Mouse (Mus musculus) midbrain, embryonic 15.5 days (tissue): ENCODE data around the gene Pgd. TPM values are rescaled to one million over a fixed set of nuclear protein-coding genes. Genes with fewer than 3 reads are reported as not detected.
"Not testable (repeated sequence)": the region's sequence is repeated elsewhere in the genome, so short reads cannot be mapped to it uniquely, and the experiment has no call there.

Experiments used
- ATAC-seq: fragments of 200-750 bp; cut with Nextera tagmentation; replicated peaks from 2 replicates; pipeline ENCODE4 v1.8.0; 2017; ENCODE audit warnings: moderate TSS enrichment
- H3K27ac ChIP-seq: fragments of 300-500 bp; sonication (generic); 2 replicates; pipeline ENCODE4 v1.5.1; 2015; ENCODE audit warnings: mild to moderate bottlenecking, inconsistent platforms
- H3K27me3 ChIP-seq: fragments of 300-500 bp; sonication (generic); replicated peaks from 2 replicates; pipeline ENCODE4 v1.6.1; 2015; ENCODE audit warnings: inconsistent platforms
- H3K36me3 ChIP-seq: fragments of 300-500 bp; sonication (generic); replicated peaks from 2 replicates; pipeline ENCODE4 v1.6.1; 2015; ENCODE audit warnings: inconsistent platforms
- H3K4me1 ChIP-seq: fragments of 300-500 bp; sonication (generic); 2 replicates; pipeline ENCODE4 v1.6.1; 2015; ENCODE audit warnings: inconsistent platforms
- H3K4me2 ChIP-seq: fragments of 300-500 bp; sonication (generic); 2 replicates; pipeline ENCODE4 v1.6.1; 2015; ENCODE audit warnings: inconsistent platforms, mild to moderate bottlenecking, moderate library complexity
- H3K4me3 ChIP-seq: fragments of 300-500 bp; sonication (generic); 2 replicates; pipeline ENCODE4 v1.5.1; 2015; ENCODE audit warnings: mild to moderate bottlenecking, inconsistent platforms
- H3K9ac ChIP-seq: fragments of 300-500 bp; sonication (generic); 2 replicates; pipeline ENCODE4 v1.6.1; 2015; ENCODE audit warnings: mild to moderate bottlenecking, inconsistent platforms
- H3K9me3 ChIP-seq: fragments of 300-500 bp; sonication (generic); 2 replicates; pipeline ENCODE4 v1.6.1; 2016; ENCODE audit warnings: inconsistent platforms
- WGBS: fragments of 180-500 bp; shearing (Covaris S2); methylation state at CpG from one replicate; pipeline ENCODE4 v1.1.7; 2015; ENCODE audit warnings: mixed read lengths; 5-methylcytosine and 5-hydroxymethylcytosine counted together
- polyA plus RNA-seq: library from polyadenylated mRNA; unstranded; fragments of >200 nt; fragmentation: Nextera tagmentation; extraction: Ambion mirVana; gene quantifications from 2 replicates; pipeline ENCODE4 v1.2.1, GENCODE M21; 2015

Pgd gene
- 121 and 124 TPM in 2 replicates for polyA plus RNA-seq

- under 1% methylated on average over 59 of the region's 59 CpGs for WGBS
- ATAC-seq: peak; percentile 99
- H3K9ac ChIP-seq: peak within 1 kb of the TSS; percentile 90
Observed at GRCm38 (mm10) chr4:149166215-149166946, at the start of gene Pgd. TSS of gene Pgd (minus strand) at chr4:149166771.

GRCm38 (mm10) chr4:149215982-149216381 lies 49.4 kb upstream of the Pgd start:
- ATAC-seq: no peak
- Histone ChIP-seq H3K36me3 (peaks cover 51% of the 10 kb centered on the region), H3K9me3 (no peaks in the 10 kb centered on the region), H3K4me3 (no peak overlapping the region), H3K4me1 (peaks cover 9% of the 10 kb centered on the region), H3K4me2 (no peak overlapping the region), H3K27me3 (no peaks in the 10 kb centered on the region), H3K27ac (no peak overlapping the region), H3K9ac (no peak overlapping the region)
- WGBS: 91% methylated on average over 9 of the region's 9 CpGs

More at GRCm38 (mm10) chr4:149166215-149166946, at the start of gene Pgd:
- Histone ChIP-seq H3K9me3 (no peaks in the 10 kb centered on the region), H3K4me3 (peak within 1 kb of the TSS; percentile 99), H3K27ac (peak within 1 kb of the TSS; percentile 68), H3K27me3 (no peaks in the 10 kb centered on the region), H3K36me3 (peaks cover 5% of the 10 kb centered on the region), H3K4me1 (peaks cover 17% of the 10 kb centered on the region), H3K4me2 (peak within 1 kb of the TSS; percentile 98)

- Histone ChIP-seq H3K9me3 (no peaks in the 10 kb centered on the region), H3K36me3 (peaks cover 52% of the 10 kb centered on the region)
- WGBS: 43% methylated on average over 2 of the region's 2 CpGs
Observed at GRCm38 (mm10) chr4:149215397-149215796, 48.8 kb upstream of the Pgd start.

GRCm38 (mm10) chr4:149214468-149214867 lies 47.9 kb upstream of the Pgd start:
- peaks cover 60% of the 10 kb centered on the region for H3K36me3 ChIP-seq
- H3K9ac ChIP-seq, H3K4me3 ChIP-seq, H3K9me3 ChIP-seq, H3K4me1 ChIP-seq, H3K4me2 ChIP-seq, H3K27me3 ChIP-seq, H3K27ac ChIP-seq, ATAC-seq: not testable (repeated sequence)
- WGBS: 94% methylated on average over 2 of the region's 2 CpGs

More at GRCm38 (mm10) chr4:149215397-149215796, 48.8 kb upstream of the Pgd start:
- Histone ChIP-seq H3K27ac (no peak overlapping the region), H3K4me2 (no peak overlapping the region), H3K4me1 (peaks cover 5% of the 10 kb centered on the region), H3K9ac (no peak overlapping the region), H3K4me3 (no peak overlapping the region), H3K27me3 (no peaks in the 10 kb centered on the region)
- no peak for ATAC-seq

GRCm38 (mm10) chr4:149213466-149213865 lies 46.9 kb upstream of the Pgd start:
- WGBS: 97% methylated on average over 9 of the region's 9 CpGs
- H3K9me3 ChIP-seq: no peaks in the 10 kb centered on the region
- H3K4me2 ChIP-seq: no peak overlapping the region
- H3K4me1 ChIP-seq: no peaks in the 10 kb centered on the region
- H3K27me3 ChIP-seq: no peaks in the 10 kb centered on the region
- H3K36me3 ChIP-seq: peaks cover 61% of the 10 kb centered on the region
- H3K4me3 ChIP-seq: no peak overlapping the region
- no peak overlapping the region for H3K9ac ChIP-seq
- no peak for ATAC-seq
- H3K27ac ChIP-seq: no peak overlapping the region

- not testable (repeated sequence) for H3K9me3 ChIP-seq, H3K27ac ChIP-seq, H3K9ac ChIP-seq, H3K4me3 ChIP-seq, H3K27me3 ChIP-seq, ATAC-seq, H3K4me1 ChIP-seq, H3K4me2 ChIP-seq
- 93% methylated on average over 6 of the region's 6 CpGs for WGBS
- peaks cover 72% of the 10 kb centered on the region for H3K36me3 ChIP-seq
Observed at GRCm38 (mm10) chr4:149211441-149211840, 44.9 kb upstream of the Pgd start.

GRCm38 (mm10) chr4:149202467-149202866 lies 35.9 kb upstream of the Pgd start:
- H3K4me1 ChIP-seq: no peaks in the 10 kb centered on the region
- H3K36me3 ChIP-seq: peaks cover 85% of the 10 kb centered on the region
- no peak overlapping the region for H3K4me2 ChIP-seq
- no peak overlapping the region for H3K4me3 ChIP-seq
- no peaks in the 10 kb centered on the region for H3K27me3 ChIP-seq
- 92% methylated on average over 3 of the region's 3 CpGs for WGBS
- ATAC-seq: no peak
- no peak overlapping the region for H3K9ac ChIP-seq
- no peaks in the 10 kb centered on the region for H3K9me3 ChIP-seq
- no peak overlapping the region for H3K27ac ChIP-seq

- no peak overlapping the region for H3K9ac ChIP-seq
- WGBS: 96% methylated on average over 4 of the region's 4 CpGs
- H3K4me1 ChIP-seq: no peaks in the 10 kb centered on the region
- peaks cover 84% of the 10 kb centered on the region for H3K36me3 ChIP-seq
- ATAC-seq: no peak
- H3K27me3 ChIP-seq: no peaks in the 10 kb centered on the region
- no peak overlapping the region for H3K27ac ChIP-seq
- no peak overlapping the region for H3K4me3 ChIP-seq
- no peak overlapping the region for H3K4me2 ChIP-seq
- H3K9me3 ChIP-seq: no peaks in the 10 kb centered on the region
Observed at GRCm38 (mm10) chr4:149201110-149201509, 34.5 kb upstream of the Pgd start.

- Histone ChIP-seq H3K4me2 (no peak overlapping the region), H3K4me3 (no peak overlapping the region), H3K36me3 (peaks cover 68% of the 10 kb centered on the region), H3K27me3 (no peaks in the 10 kb centered on the region), H3K9me3 (no peaks in the 10 kb centered on the region), H3K4me1 (no peaks in the 10 kb centered on the region), H3K27ac (no peak overlapping the region), H3K9ac (no peak overlapping the region)
- WGBS: 89% methylated on average over 1 of the region's 1 CpGs
- no peak for ATAC-seq
Observed at GRCm38 (mm10) chr4:149197180-149197579, 30.6 kb upstream of the Pgd start.

GRCm38 (mm10) chr4:149191103-149191502 lies 24.5 kb upstream of the Pgd start:
- Histone ChIP-seq H3K36me3 (peaks cover 69% of the 10 kb centered on the region), H3K9me3 (no peaks in the 10 kb centered on the region), H3K4me1 (no peaks in the 10 kb centered on the region), H3K9ac (no peak overlapping the region), H3K27ac (no peak overlapping the region), H3K4me3 (no peak overlapping the region), H3K27me3 (no peaks in the 10 kb centered on the region), H3K4me2 (no peak overlapping the region)
- 95% methylated on average over 7 of the region's 7 CpGs for WGBS
- no peak for ATAC-seq

- Histone ChIP-seq H3K27me3 (no peaks in the 10 kb centered on the region), H3K4me2 (no peak overlapping the region), H3K4me3 (no peak overlapping the region), H3K4me1 (no peaks in the 10 kb centered on the region), H3K36me3 (peaks cover 84% of the 10 kb centered on the region), H3K9ac (no peak overlapping the region), H3K27ac (no peak overlapping the region), H3K9me3 (no peaks in the 10 kb centered on the region)
- ATAC-seq: no peak
- WGBS: 93% methylated on average over 2 of the region's 2 CpGs
Observed at GRCm38 (mm10) chr4:149188563-149188962, 22.0 kb upstream of the Pgd start.

GRCm38 (mm10) chr4:149182755-149183154 lies 16.2 kb upstream of the Pgd start:
- no peak overlapping the region for H3K4me3 ChIP-seq

GRCm38 (mm10) chr4:149182192-149182591 lies 15.6 kb upstream of the Pgd start:
- Histone ChIP-seq H3K27ac (no peak overlapping the region), H3K27me3 (no peaks in the 10 kb centered on the region), H3K4me3 (no peak overlapping the region), H3K36me3 (peaks cover 84% of the 10 kb centered on the region), H3K9me3 (no peaks in the 10 kb centered on the region), H3K4me1 (no peaks in the 10 kb centered on the region), H3K4me2 (no peak overlapping the region), H3K9ac (no peak overlapping the region)
- no peak for ATAC-seq
- 90% methylated on average over 7 of the region's 7 CpGs for WGBS

More at GRCm38 (mm10) chr4:149182755-149183154, 16.2 kb upstream of the Pgd start:
- Histone ChIP-seq H3K36me3 (peaks cover 89% of the 10 kb centered on the region), H3K27me3 (no peaks in the 10 kb centered on the region), H3K27ac (no peak overlapping the region), H3K4me2 (no peak overlapping the region), H3K9ac (no peak overlapping the region), H3K4me1 (no peaks in the 10 kb centered on the region), H3K9me3 (no peaks in the 10 kb centered on the region)
- WGBS: 54% methylated on average over 4 of the region's 4 CpGs
- no peak for ATAC-seq
